Mouse (Mus musculus) spleen, adult 12 weeks (tissue): Measurements from ENCODE around the gene Ccdc181.
"Not testable (repeated sequence)": the region's sequence is repeated elsewhere in the genome, so short reads cannot be mapped to it uniquely, and the experiment has no call there.

Experiments used
- DNase-seq: peaks from one replicate; pipeline ENCODE4 v3.0.0; 2022; ENCODE audit warnings: low spot score

The Ccdc181 gene

DNA sequence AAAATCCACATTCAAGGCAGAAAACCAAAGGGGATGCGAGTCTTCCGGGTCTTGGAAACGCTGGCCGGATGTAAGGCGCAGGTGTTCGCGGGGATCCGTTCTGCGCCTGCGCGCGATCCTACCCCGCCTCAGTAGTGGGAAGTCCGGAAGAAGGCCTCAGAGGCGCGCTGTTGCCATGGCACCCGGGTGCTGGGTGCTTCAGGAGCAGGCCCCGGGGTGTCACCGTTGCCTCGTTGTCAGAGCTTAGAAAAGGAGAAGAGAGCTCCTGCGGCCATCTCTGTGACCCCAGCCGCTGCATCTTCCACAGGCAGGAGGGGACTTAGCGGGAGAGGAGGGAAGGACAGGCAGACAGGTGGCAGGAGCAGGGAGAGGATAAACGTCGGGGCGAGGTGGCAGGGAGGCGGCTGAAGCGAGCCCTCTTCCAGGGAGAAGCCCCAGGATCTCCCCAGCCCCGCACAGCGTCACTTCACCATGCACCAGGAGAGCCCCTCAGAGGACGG lies at the start of gene Ccdc181:
TSS of gene Ccdc181 (plus strand) at position 131 of the 500 bp plus-strand sequence.
- peak; percentile 90 for DNase-seq

DNA sequence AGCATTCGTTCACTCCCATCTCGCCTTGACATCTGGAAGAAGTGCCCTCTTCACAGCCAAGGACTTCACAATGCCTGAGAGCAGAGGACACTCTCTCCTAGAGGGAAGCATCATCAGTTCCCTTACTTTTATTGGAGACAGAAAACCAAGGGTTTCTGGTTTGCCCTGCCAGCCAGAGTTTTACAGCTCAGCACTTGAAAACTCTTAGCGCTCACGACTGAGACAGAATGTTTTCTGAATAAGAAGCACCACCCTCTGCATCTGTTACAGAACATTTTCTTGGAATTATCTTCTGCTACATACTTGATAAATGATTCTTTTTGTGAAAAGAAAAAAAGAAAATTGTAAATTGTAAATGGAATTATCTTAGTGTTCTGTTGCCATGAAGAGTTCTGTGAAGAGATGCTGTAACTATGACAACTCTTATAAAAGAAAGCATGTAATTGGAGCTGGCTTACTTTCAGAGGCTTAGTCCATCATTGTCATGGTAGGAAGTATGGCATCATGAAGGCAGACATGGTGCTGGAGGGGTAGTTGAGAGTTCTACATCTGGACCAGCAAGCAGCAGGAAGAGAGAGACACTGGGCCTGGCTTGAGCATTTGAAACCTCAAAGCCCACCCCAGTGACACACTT lies 43.3 kb upstream of the Ccdc181 start:
- DNase-seq = not testable (repeated sequence)

- DNase-seq = no peak
Measured at GRCm38 (mm10) chr1:164233447-164233846, 41.9 kb upstream of the Ccdc181 start.

GRCm38 (mm10) chr1:164235078-164235477 lies 40.3 kb upstream of the Ccdc181 start:
- no peak for DNase-seq

GRCm38 (mm10) chr1:164236078-164236477 lies 39.3 kb upstream of the Ccdc181 start:
- DNase-seq = no peak

- no peak for DNase-seq
Measured at GRCm38 (mm10) chr1:164241494-164241893, 33.9 kb upstream of the Ccdc181 start.

- no peak for DNase-seq
Measured at GRCm38 (mm10) chr1:164242809-164243208, 32.6 kb upstream of the Ccdc181 start.

DNA sequence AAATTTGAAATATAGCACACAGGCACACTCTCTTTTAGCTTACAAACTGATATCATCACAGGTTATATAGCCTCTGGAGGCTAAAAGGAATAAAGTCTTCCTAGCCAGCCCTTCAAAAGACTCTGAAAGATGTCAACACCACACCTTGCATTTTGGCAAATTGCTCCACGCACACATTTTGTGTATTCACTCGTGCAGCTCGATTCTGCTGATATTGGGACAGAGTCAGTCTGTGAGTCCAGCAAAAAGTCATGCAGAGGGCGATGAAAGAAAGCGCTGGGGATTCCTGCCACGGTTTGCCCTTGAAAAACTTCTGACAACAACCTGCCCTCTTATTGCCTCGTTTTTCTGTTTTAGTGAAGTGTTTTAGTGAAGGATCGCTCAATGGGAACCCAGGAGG lies 27.9 kb upstream of the Ccdc181 start:
- DNase-seq = no peak

GRCm38 (mm10) chr1:164247971-164248370 lies 27.4 kb upstream of the Ccdc181 start:
- no peak for DNase-seq

- peak; percentile 99 for DNase-seq
Measured at GRCm38 (mm10) chr1:164248465-164249331, 26.7 kb upstream of the Ccdc181 start, which contains the start of gene Slc19a2. TSS of gene Slc19a2 (plus strand) at chr1:164249046.

DNA sequence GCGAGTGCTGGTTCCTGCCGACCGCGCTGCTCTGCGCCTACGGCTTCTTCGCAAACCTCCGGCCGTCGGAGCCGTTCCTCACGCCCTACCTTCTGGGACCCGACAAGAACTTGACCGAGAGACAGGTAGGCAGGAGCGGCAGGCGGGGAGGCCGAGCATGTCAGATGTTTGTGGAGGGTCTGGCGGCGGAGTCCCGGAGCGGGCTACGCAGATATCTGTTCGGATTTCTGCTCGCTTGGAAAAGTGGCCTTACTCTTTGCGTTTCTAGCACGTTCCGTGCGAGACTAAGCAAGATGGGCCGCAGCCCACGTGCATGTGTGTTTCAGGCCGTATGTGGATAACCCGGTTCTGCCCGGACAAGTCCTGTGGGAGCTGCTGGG lies 26.1 kb upstream of the Ccdc181 start:
- no peak for DNase-seq

DNA sequence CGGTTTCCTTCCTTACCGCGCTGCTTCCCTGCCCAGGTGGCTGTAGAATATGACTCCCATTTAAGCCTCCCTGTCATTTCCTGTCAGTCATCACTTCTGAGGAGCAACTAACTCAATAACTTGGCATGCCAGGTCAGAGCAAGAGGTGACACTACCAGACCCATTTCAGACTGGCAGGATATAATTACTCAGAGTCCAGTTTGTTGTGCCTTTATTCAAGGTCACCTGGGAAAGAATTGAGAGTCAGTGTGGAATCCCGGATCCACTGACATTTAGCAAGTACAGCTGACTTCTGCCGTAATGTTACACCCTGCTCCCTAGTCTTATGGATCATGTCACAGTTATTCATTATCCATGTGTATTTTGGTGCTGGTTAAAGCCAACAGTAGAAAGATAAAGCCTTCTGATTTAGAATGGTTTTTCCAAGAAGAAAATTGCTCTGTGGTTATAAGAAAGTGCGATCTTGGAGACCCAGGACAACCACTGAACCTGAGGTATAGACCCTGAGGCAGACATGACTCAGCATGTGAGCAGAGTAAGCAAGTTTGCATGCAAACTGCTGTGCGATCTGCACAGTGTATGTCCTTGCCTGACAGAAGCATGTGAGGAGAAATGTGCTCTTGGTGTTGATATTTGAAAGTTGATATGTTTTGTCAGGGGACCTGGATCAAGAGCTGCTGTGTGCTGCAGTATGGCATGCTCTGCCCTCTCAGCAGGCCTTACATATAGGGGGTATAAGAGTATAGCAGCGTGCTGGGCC lies 24.8 kb upstream of the Ccdc181 start:
- no peak for DNase-seq

DNA sequence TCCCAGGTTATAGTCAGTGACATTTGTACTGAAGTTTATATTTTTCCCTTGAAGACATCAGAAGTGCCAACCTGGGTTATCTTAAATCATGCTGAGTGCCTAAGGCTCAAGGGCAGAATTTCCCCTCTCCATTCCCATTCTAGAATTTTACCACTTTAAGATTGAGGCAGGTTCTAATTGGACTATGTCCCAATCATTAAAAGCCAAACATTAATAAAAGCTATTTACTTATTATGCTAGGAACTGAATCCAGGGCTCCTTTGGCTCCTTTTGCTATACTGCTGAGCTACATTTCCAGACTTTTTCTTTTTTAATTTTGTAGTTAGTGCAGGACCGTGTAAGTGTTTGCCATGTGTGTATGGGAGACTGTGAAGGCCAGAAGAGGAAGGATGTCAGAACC lies 23.9 kb upstream of the Ccdc181 start:
- no peak for DNase-seq

DNA sequence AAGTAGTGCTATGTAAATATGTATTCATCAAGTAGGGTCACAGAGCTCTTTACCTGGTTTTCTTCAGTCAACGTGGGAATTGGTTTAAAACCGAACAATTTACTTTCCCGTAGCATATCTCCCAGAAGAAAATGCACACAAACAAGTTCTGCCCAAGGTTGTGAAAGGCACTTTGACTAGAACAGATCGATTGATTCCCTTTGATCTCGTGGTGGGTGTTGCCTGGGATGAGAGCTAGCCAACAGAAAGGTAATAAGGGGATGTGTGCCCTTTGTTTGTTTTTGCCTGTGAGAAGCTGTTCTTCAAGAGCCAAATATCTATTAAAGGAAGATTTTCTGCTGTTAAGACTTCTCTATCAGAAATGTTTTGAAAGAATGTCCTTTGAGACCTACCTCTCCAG lies 22.8 kb upstream of the Ccdc181 start:
- DNase-seq = no peak

GRCm38 (mm10) chr1:164254836-164255235 lies 20.5 kb upstream of the Ccdc181 start:
- no peak for DNase-seq

- DNase-seq = no peak
Measured at GRCm38 (mm10) chr1:164260171-164261028, 15.0 kb upstream of the Ccdc181 start.

DNA sequence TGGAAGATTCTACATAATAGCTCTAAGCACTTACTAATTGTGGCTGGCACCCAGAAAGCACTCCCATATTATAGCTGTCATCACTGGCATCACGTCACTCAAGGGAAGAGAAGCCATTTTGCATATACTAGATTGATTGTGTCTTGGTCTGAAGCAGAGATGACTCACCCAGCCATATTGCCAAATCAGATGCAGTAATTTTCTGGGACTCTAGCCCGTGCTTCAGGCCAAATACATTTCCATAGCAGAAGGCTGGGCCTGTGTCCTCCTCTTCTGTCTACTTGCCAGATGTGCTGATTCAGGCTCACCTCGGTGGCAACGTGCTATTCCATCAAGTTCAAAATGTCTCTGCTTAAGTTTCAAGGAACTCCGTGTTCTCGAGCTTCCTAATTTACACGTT lies 13.8 kb upstream of the Ccdc181 start:
- no peak for DNase-seq

DNA sequence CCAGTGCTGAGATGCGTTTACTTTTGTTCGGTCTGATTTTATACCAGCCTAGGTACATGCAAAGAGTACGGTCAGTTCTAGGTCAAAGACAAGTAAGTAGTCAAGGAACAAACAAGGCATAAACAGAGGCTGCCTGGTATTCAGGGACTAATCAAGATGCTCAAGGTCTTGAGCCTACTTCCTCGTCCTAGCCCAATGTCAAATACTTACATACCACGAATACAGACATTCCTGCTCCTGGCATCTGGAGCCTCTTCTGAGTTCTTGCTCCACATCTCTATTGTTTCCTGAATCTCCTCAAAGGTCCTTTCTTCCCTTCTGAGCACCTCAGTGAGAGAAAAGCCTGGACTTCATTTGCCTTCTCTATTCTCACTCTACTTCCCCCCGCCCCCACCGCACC lies 4.4 kb upstream of the Ccdc181 start:
- DNase-seq = no peak

GRCm38 (mm10) chr1:164273659-164274058 lies 1.7 kb upstream of the Ccdc181 start:
- DNase-seq = no peak

DNA sequence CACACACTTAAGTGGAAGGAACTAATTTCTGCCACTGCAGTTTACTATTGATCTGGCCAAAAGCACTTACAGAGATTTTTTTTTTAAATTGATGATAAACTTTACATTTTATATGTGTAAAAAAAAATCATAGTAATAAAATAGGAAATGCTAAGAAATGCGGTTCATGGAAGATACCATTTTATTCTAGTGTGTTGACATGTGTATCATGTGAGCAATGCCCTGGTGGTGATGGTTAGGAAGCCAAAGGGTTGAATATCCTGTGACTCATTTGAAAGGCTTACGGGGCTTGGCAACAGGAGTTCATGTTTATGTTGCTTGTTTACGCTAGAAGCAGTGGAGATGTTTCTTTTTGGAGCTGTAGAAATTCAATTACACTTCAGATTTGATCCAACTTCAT lies 1.2 kb downstream of the Ccdc181 start:
- no peak for DNase-seq

GRCm38 (mm10) chr1:164279332-164279731 lies 3.9 kb downstream of the Ccdc181 start:
- no peak for DNase-seq

DNA sequence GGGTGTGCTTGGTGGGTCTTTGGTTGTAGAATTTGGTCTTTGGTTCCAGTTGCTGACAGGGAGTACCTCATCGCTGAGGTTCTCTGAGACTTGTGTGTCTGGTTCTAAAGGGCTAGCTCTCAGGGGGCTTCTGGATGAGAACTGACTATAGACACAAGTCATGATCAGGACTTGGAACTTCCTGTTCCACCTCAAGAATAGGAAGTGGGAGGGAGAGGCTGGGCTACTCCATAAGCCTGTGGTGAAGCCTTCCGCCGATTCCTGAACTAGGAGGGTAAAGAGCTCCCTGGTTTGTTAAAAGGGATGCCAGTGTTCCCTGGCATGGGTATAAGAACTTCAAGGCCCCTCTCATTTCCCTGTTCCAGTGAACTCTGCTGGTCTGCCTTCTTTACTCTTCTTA lies 8.6 kb downstream of the Ccdc181 start:
- DNase-seq = no peak
